Mouse (Mus musculus): ENCODE measurements around the gene Ugt1a8. TPM values are rescaled to one million over a fixed set of nuclear protein-coding genes. Genes with fewer than 3 reads are reported as not detected.

Ugt1a8 gene
- total RNA-seq, 2 experiments from 2014 or later: 0.21 to 0.30 TPM

DNA sequence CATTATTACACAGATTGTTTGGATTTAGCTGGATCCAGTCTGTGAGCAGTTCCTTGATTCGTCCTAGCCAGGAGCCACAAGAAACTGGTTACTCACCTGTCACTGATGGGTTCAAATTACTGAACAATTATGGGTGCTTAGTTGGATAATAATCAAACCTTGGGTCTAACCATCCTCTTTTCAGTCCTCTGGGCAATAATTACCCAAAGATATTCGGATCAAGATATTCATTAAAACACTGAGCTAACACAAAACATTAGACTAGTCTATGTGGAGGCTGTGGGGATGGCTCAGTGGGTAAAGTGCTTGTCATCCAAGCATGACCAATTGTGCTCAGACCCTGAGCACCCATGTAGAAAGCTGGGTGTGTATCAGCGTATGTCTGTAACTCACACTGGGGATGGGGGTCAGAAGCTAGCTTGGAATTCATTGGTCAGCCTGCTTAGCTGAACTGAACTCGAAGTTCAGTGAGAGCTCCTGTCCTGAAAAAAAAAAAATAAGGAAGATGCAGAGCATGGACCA is 148.3 kb downstream of the Ugt1a8 start:
- DNase-seq: no peak

GRCm38 (mm10) chr1:88237311-88237710 is 149.7 kb downstream of the Ugt1a8 start:
- DNase-seq: no peak

- DNase-seq: no peak
Measured at GRCm38 (mm10) chr1:88238771-88239170, 151.2 kb downstream of the Ugt1a8 start.

- no peak for DNase-seq
Measured at GRCm38 (mm10) chr1:88240072-88240471, 152.5 kb downstream of the Ugt1a8 start.

GRCm38 (mm10) chr1:88240579-88240978 is 153.0 kb downstream of the Ugt1a8 start:
- no peak for DNase-seq

GRCm38 (mm10) chr1:88243861-88244260 is 156.2 kb downstream of the Ugt1a8 start:
- no peak for DNase-seq

GRCm38 (mm10) chr1:88245881-88246280 is 158.3 kb downstream of the Ugt1a8 start:
- DNase-seq: no peak

DNA sequence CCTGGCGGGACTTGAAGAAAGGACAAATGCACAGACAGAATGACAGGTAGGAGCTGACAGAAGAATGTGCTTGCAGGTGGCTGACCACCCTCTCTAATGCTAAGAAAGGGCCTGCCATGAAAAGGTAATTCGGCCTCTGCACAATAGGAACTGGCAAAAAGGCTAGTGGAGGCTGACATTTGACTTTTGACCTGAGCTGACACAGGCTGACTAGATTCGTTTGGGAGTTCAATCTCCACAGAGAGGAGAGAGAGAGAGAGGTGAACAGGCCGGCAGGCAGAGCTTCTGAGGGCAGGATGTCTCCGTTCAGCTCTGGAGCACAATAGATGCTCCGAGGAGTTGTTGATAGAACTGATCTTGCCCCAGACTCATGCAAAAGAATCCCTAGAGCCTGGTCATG is 158.8 kb downstream of the Ugt1a8 start:
- DNase-seq: no peak

DNA sequence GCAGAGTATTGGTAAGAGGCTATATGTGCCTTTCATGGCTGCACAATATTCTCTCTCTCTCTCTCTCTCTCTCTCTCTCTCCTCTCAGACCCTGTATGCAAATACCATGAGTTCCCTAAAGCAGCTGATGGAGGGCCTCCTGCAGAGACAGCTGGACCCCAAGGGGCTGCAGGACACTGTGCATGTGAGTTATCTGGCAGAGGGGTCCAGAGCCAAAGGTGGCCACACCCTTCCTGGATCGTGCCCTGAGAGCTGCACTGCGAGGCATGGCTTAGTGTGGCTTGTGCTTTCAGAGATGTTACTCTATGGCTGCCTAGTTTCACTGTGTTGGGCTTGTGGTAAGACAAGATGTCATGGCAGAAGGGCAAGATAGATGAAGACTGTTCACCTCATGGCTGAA is 160.0 kb downstream of the Ugt1a8 start:
- DNase-seq: no peak

- DNase-seq: no peak
Measured at GRCm38 (mm10) chr1:88248658-88249057, 161.0 kb downstream of the Ugt1a8 start.

DNA sequence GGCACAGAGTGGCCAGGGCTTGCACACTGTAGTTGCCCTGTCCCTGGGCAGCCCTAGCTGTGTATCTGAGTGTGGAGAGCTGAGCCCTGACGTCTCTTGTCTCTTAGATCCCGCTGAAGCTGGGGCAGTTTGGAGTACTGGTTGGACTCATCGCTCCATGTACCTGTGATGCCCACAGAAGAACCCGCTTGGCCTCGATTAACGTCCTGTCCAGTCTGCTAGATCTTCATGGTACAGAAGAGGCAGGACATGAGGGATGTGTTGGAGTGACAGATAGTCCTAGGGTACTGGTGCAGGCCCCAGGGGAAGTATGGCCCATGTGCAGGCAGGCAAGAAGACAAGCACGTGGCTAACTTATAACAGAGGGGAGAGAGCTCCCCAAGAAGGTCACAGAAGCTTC is 162.0 kb downstream of the Ugt1a8 start:
- no peak for DNase-seq

GRCm38 (mm10) chr1:88250023-88250422 is 162.4 kb downstream of the Ugt1a8 start:
- DNase-seq: no peak

DNA sequence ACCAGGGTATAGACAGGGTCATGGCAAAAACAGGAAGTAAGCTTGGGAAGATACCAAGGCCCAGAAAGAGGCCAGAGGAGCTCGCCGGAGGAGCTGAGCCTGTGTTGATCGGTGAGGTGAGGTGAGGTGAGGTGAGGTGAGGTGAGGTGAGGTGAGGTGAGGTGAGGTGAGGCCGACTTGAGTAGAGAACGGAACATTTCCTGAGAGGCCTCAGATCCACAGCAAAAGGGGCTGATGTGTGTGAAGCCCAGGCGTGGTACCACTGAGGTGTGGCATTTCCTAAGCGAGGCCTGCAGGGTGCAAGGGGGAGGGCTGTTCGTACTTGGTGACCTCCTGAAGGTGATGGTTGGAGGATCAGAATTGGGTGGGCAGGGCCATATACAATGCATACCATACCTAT is 165.5 kb downstream of the Ugt1a8 start:
- no peak for DNase-seq

DNA sequence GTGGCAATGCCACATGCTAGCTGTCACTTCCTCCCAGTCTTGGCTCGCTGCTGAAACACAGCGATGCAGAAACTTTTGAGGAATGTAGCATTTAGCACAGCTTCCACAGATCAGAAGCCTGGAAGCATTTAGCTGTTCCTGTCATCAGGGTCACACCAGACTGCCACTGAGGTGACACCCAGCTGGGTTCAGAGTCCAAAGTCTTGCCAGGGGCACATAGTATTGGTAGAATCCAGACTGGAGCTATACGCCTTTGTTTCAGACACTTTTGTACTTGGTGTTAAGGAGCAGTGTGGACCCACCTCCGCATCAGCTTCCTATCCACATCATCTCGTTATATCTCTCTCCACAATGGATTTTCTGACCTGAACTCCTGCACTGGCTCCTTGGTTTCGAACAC is 165.9 kb downstream of the Ugt1a8 start:
- DNase-seq: no peak

GRCm38 (mm10) chr1:88254793-88255465 is 167.3 kb downstream of the Ugt1a8 start:
- no peak for DNase-seq

- DNase-seq: no peak
Measured at GRCm38 (mm10) chr1:88255466-88255857, 167.8 kb downstream of the Ugt1a8 start.

DNA sequence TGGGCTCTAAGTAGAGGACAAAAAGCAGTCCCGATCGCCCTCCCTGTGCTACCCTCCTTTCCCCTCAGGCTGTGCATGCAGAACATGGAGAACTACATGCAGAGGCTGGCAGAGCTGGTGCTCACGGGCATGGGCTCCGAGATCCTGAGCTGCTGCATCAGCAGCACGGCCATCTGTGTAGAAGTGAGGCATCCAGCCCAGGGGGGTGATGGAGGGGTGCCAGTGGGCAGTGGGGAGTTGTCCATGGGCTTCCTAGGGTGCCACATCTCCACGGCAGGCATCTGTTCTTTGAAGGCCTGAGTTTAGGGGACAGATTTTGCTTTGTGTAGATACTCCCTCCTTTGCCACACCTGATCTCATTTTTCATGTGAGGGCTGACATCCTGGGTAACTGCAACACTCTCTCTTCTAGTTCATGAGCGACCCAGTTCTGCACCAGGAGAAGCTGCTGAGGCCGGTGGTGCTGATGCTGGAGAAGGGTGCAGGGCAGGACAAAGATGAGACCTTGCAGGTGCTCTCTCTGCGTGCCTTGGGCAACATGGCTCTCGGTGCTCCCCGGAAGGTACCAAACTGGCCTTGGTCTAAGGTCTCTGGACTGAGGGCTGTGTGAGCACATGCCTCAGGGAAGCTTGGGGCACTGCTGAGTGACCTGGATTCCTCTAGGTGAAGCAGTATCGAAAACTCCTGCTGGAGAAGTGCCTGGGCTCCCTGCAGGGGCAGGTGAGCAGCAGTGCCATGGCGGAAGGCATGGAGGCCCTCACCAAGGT is 168.6 kb downstream of the Ugt1a8 start:
- peak; percentile 36 for DNase-seq

GRCm38 (mm10) chr1:88256886-88257663 is 169.5 kb downstream of the Ugt1a8 start:
- no peak for DNase-seq

- no peak for DNase-seq
Measured at GRCm38 (mm10) chr1:88257681-88258080, 170.1 kb downstream of the Ugt1a8 start.

DNA sequence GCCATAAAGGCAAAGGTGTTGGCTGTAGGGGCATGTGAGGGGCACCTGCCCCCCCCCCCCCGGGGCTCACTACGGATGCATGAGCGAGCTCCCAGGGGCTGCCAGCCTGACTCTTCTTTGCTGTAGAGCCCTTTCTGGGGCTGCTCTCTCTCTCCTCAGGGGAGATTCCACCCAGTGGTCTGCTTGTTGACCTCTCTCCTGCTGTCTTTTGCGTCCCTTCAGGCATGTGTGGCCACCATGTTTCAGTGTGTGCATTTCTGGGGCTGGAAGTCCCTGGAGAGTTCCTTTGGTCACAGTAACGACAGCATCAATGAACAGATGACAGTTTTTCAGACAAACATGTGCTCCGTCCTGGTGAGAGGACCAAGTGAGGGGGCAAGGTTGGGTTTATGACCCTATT is 170.7 kb downstream of the Ugt1a8 start:
- DNase-seq: no peak

GRCm38 (mm10) chr1:88258881-88259642 is 171.4 kb downstream of the Ugt1a8 start:
- DNase-seq: peak; percentile 60

DNA sequence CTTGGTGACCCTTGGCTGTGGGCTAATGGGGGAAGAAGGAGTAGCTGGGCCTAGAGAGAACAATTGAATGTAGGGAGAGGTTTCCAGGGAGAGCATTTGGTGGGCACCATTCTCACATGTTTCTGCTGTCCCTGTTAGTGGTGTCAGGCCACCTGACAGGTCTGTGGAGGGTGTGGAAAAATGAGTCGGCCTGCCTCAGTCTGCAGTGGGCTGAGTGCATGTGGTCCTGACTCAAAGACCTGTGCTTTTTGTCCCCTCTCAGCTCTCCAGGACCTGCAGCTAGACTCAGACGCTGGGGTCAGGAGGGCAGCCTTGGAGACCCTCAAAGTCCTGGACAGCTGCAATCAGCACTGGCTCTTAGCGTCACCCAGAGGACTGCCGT is 172.0 kb downstream of the Ugt1a8 start:
- DNase-seq: no peak

All from adrenal gland, postnatal 10 days (tissue).